Mouse (Mus musculus): ENCODE measurements at regions not wholly inside any gene's neighbourhood (a gene's known extent, or its start where the extent isn't known, plus 50 kb on each side); places are given as distances from the start of the nearest gene placed in this dataset.
A peak's percentile ranks its signal among the peaks of the same experiment; 100 is the strongest.
"Not testable (repeated sequence)": the region's sequence is repeated elsewhere in the genome, so short reads cannot be mapped to it uniquely, and the experiment has no call there.

GRCm38 (mm10) chr16:86189874-86190273 is 288.2 kb upstream of the Adamts5 start:
- DNase-seq (ENCODE audit: low read depth, low spot score): peak; percentile 38

DNA sequence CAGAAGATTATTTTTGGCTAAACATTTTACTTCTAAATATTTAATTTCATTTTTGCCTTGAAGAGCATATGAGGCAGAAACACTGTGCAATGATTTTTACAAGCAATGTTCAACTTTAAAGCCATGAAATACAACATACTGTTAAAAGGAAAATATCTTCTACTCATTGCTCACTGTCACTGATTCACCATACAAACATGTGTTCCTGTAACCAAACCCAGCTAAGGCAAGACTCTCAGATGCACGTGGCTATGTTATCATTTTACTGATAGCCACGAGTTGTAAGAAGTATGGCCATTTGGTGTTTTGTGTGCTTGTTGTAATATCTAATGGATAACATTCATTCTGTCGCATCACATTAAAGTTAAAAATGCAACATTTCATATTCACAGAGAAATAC is 287.3 kb upstream of the Adamts5 start:
- peak; percentile 87 for DNase-seq (ENCODE audit: low read depth, low spot score)

- DNase-seq (ENCODE audit: low read depth, low spot score): not testable (repeated sequence)
These were observed 286.0 kb upstream of the Adamts5 start for GRCm38 (mm10) chr16:86187609-86188008.

- DNase-seq (ENCODE audit: low read depth, low spot score): peak; percentile 73
These were observed 257.6 kb upstream of the Adamts5 start for GRCm38 (mm10) chr16:86159021-86159815.

DNA sequence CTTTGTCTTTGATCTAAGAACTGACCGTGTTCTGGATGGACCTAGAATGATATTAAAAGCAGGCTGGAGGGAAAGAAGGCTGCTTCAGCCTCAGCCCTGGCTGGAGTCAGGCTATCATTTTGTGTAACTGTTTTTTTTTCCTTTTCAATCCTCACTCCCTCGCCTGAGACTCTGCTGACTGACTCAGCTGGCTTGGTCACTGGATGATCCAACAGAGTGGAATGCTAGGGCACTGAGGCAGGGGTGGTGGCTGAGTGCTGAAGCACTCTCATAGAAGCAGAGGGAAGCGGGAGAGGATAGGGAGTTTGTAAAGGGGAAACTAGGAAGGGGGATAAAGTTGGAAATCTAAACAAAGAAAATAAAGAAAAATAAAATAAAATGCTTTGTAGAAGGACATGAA is 236.5 kb upstream of the Adamts5 start:
- DNase-seq (ENCODE audit: low read depth, low spot score): peak; percentile 94

- DNase-seq (ENCODE audit: low read depth, low spot score): no peak
These were observed 234.5 kb upstream of the Adamts5 start for GRCm38 (mm10) chr16:86136169-86136568.

GRCm38 (mm10) chr16:86127391-86127790 is 225.8 kb upstream of the Adamts5 start:
- no peak for DNase-seq (ENCODE audit: low read depth, low spot score)

DNA sequence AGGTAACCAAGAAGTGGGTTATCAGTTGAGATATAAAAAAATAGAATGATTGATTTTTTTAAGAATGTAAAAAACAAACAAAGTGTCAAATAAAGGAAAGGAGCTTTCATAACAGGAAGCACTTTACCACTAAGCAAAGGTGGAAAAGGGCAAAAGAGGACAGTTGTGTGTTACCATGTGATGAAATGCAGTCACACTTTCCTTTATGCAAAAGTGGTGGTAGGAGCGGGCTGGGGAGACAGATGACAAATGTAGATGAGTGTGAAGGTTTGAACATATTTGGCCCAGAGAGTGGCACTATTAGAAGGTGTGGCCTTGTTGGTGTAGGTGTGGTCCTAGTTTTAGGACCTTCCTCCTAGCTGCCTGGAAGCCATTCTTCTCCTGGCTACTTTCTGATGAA is 222.6 kb upstream of the Adamts5 start:
- no peak for DNase-seq (ENCODE audit: low read depth, low spot score)

- peak; percentile 70 for DNase-seq (ENCODE audit: low read depth, low spot score)
These were observed 221.3 kb upstream of the Adamts5 start for GRCm38 (mm10) chr16:86122936-86123335.

DNA sequence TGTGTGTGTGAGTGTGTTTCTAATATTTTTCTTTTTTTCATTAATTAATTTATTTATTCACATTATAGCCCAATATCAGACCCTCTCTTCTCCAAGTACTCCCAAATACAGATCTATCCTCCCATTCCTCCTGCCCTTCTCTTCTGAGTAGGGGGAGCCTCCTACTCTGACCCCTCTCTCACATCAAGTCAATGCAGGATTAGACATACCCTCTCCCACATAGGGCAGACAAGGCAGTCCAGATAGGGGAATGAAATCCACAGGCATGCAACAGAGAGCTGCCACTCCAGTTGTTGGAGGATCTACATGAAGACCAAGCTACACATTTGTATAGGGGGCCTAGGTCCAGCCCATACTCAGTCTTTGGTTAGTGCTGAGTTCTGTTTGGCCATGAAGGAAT is 216.3 kb upstream of the Adamts5 start:
- DNase-seq (ENCODE audit: low read depth, low spot score): no peak

- DNase-seq (ENCODE audit: low read depth, low spot score): no peak
These were observed 214.2 kb upstream of the Adamts5 start for GRCm38 (mm10) chr16:86115587-86116376.

DNA sequence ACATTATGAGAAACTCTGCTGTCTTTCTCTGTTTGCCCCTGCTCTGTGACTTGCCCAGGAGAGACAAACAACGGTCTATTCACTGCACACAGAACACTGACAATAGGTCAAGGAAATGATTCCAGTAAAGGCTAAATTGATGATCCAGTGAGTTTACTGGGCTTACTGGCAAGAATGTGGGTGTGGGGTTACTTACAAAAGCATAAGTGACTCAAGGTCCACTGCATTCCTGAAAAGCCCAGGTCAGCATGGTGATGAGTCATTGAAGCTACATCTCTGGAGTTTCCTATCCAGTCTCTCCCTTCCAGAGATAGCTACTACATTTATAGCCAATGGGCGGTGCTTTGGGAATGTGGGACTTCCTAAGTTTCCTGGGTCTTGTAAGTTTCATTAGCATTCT is 192.8 kb upstream of the Adamts5 start:
- DNase-seq (ENCODE audit: low read depth, low spot score): peak; percentile 98

DNA sequence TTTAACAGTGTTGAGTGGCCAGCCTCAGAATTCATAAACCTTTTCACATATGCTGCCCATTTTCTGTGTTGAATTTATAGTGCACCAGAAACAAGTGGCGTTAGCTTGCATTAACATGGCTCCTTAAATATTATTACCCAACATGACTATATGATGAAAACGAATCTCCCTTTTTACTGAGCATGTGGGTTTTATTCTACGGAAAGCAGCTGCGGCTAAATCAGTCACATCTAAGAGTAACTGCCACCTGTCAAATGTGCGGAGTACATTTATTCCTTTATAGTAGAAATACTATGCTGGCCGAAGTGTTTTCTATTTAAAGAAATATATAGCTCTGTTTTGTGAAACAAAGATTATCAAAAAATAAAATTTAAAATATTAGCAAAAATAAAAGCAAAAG is 188.5 kb upstream of the Adamts5 start:
- DNase-seq (ENCODE audit: low read depth, low spot score): no peak

GRCm38 (mm10) chr16:86087421-86087820 is 185.8 kb upstream of the Adamts5 start:
- DNase-seq (ENCODE audit: low read depth, low spot score): peak; percentile 78

DNA sequence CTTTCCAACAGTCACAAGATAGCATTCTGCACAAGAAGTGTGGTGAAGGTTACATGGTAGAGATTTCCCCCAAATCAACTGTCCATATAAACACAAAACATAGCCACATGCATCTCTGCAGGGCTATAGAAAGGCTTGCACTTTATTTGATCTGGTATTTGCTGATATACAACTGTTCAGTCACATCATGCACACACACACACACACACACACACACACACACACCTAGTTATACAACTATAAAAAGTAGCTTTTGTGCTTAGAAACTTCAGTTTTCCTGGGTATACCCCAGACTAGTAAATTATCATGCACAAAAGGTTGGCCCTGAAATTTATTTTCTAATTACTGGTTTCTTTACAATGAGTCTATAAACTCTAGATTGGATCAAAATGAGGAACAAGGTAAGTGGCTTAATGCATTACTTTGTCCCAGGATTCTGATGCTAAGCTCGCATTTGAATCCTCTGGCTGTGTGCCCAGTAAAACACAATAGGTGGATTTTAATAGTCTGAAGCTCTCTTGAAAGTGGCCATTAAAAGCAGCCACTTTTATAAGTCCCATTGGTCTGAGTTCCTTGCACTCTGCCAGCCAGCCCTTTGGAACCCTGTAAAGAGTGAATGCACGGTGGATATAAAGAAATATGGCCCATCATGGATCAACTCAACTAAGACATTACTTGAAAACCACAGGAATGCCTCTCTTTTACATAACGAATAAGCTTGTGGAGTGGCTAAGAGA is 166.2 kb upstream of the Adamts5 start:
- DNase-seq (ENCODE audit: low read depth, low spot score): peak; percentile 9

GRCm38 (mm10) chr16:86060087-86060486 is 158.5 kb upstream of the Adamts5 start:
- no peak for DNase-seq (ENCODE audit: low read depth, low spot score)

- no peak for DNase-seq (ENCODE audit: low read depth, low spot score)
These were observed 143.1 kb upstream of the Adamts5 start for GRCm38 (mm10) chr16:86044695-86045094.

DNA sequence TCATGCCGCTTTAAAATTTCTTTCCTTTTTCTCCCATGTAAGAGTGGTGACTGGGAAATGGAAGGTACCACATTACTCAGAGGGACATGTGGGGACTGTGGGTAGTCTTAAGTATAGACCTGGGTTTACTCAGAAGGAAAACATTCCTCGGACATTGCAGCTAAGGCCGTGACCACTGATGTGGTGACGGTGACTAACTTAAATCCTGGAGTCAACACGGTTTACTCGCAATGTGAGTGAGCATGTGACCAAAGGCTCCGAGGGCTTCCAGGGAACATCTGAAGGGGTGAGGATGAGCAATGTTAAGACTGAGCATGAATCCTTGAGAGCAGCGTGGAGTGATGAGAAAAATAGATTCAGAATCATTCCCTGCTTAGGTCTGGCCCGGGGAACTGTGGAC is 133.1 kb upstream of the Adamts5 start:
- DNase-seq (ENCODE audit: low read depth, low spot score): peak; percentile 77

DNA sequence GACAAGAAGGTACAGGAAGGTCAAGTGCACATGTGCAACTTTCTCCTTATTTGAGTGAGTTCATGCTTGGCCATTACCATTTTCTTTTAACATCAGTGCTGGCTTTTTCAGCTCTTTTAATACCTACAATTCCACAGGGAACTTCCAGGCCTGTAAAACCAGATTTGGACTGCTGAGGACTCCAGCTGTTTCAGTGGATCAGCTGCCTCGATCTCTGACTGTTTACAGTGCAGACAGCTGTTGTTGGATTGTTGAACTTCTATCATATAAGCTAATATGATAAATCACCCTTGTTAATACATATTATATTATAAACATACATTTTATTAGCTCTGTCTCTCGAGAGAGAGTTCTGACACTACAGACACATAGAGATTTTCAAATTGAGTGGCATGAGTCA is 126.1 kb upstream of the Adamts5 start:
- no peak for DNase-seq (ENCODE audit: low read depth, low spot score)

DNA sequence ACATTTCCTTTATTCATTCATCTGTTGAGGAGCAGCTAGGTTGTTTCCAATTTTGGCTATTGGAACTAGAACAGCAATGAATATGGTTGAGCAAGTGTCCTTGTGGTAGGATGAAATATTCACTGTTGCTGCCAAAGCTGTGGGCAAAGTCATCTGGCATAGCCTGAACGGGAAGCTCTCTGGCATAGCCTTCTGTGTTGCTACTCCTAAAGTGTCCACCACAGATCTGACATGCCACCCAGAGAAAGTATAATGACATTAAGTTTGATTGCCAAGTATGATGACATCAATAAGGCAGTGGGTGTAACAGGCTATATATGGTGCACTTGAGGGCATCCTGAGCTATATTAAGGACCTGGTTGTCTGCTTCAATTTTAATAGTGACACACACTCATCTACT is 113.7 kb upstream of the Adamts5 start:
- DNase-seq (ENCODE audit: low read depth, low spot score): peak; percentile 31

DNA sequence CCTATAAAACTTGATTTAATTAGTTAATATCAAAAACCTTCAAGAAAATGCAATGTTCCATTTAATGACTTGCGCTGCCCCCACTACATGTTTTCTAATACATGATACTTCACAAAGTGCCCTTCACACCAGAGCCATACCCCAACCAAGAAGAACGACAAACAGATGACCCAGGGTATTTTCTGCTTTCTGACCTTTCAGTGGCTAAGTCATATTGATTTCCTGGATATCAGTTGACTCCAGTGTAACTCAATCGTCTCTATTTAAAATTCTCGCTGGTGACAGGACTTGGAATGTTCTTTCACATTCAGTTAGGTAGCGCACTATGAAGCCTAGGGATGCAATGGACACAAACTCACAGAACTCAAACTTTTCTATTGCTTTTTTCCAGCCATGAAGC is 109.4 kb upstream of the Adamts5 start:
- DNase-seq (ENCODE audit: low read depth, low spot score): no peak

- no peak for DNase-seq (ENCODE audit: low read depth, low spot score)
These were observed 108.2 kb upstream of the Adamts5 start for GRCm38 (mm10) chr16:86009638-86010329.

All from 3T3-L1 (cell line).